Mouse (Mus musculus): ENCODE data around the gene Tfeb.

DNA sequence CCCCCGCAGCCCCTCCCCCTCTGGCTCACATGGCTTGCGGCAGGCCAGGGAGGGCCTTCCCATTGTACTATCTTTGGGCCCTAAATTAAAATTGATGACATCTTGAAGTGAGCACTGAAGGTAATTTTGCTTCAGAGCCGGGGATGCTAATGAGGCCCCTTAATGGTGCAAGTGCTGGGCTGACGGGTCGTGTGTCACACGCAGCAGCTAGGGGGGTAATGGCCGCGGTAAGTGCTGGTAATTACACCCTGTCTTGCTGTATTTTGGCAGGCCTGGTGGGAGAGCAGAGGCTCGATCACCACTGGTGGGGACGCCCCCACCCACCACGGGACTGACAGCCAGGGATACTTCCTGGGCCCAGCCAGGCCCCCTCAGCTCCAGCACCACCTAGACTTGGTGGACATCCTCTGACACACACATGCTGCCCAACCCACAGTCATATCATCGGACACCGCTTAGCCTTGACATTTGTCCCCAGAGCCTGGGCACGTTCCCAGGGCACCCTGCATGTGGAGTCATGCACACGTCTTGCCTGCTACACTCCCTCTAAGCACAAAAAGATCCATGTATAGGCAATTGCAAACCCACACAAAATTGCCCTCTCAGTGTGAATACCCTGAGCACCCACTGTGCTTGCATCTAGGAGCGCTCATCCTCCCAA lies 59.5 kb downstream of the Tfeb start:
- TF ChIP-seq CTCF (IDR thresholded peaks at IDR 0.05; ENCODE audit: low read depth, low read length) (no peak), POLR2A (IDR thresholded peaks at IDR 0.05; ENCODE audit: extremely low read depth, insufficient read depth, low read length) (no peak)
